Mouse (Mus musculus) E14TG2a.4 (cell line): ENCODE results near the gene Tmem156.

Source experiments
- CTCF ChIP-seq: conservative IDR thresholded peaks from 2 replicates; pipeline ENCODE4 v1.5.1; 2014; ENCODE audit warnings: low read length
- NANOG ChIP-seq: IDR thresholded peaks from 2 replicates; pipeline ENCODE4 v1.6.1; 2014; ENCODE audit warnings: borderline replicate concordance, low read length, mixed read lengths
- POU5F1 ChIP-seq: IDR thresholded peaks from 2 replicates; pipeline ENCODE4 v1.6.1; 2014; ENCODE audit warnings: low read length, borderline replicate concordance

GRCm38 (mm10) chr5:65019109-65019508, 72.8 kb downstream of the Tmem156 start:
- no peak for TF ChIP-seq CTCF
- TF ChIP-seq POU5F1 = no peak
- no peak for TF ChIP-seq NANOG
